Mouse (Mus musculus) bone marrow macrophage, adult 2 months (primary cell): ENCODE results near the gene Ank3. TPM values are rescaled to one million over a fixed set of nuclear protein-coding genes. Genes with fewer than 3 reads are reported as not detected.

Experiments
- H3K27ac ChIP-seq: 2 replicates; pipeline ENCODE4 v1.5.1; 2012; ENCODE audit warnings: low read depth, low read length; ENCODE audit not compliant: insufficient read depth
- H3K4me1 ChIP-seq: 2 replicates; pipeline ENCODE4 v1.6.1; 2012; ENCODE audit warnings: low read length; ENCODE audit not compliant: control insufficient read depth, insufficient read depth
- H3K4me3 ChIP-seq: 2 replicates; pipeline ENCODE4 v1.5.1; 2012; ENCODE audit warnings: mild to moderate bottlenecking, low read length, moderate library complexity; ENCODE audit not compliant: insufficient read depth
- CTCF ChIP-seq: IDR thresholded peaks from 2 replicates; pipeline ENCODE4 v1.5.1; 2012; ENCODE audit warnings: low read depth, mild to moderate bottlenecking, low read length, moderate library complexity
- POLR2A ChIP-seq: IDR thresholded peaks from 2 replicates; pipeline ENCODE4 v1.6.1; 2012; ENCODE audit warnings: mild to moderate bottlenecking, low read depth, low read length, borderline replicate concordance
- polyA plus RNA-seq: library from polyadenylated mRNA; stranded (reverse); fragments of >200 nt; gene quantifications from 2 replicates; pipeline ENCODE4 v1.2.4, GENCODE M21; 2012; ENCODE audit not compliant: missing spikeins, insufficient read depth, insufficient read length

Ank3 gene
- polyA plus RNA-seq, 1 experiment = 1.5 TPM

- H3K4me1 ChIP-seq = no peaks in the 10 kb centered on the region
These were observed 150.6 kb downstream of the Ank3 start for GRCm38 (mm10) chr10:69549221-69549620.

DNA sequence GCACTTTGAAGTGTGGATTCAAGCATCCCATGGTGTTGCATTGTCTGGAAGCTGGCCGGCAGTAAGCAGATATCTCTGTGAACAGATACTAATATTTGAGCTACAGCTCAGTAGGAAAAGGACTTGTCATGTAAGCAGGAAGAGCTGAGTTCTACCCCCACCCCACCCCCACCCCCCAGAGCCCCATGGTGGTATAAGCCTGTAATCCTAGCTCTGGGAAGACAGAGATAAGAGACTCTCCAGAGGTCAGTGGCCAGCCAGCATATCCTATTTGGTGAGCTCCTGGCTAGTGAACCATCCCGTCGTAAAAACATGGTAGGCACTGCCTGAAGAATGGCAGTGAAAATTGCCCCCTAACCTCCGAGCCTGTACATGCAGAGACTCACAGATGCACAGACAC lies 152.3 kb downstream of the Ank3 start:
- no peak overlapping the region for H3K4me3 ChIP-seq
- H3K27ac ChIP-seq = no peak overlapping the region
- no peaks in the 10 kb centered on the region for H3K4me1 ChIP-seq
- TF ChIP-seq CTCF (no peak), POLR2A (no peak)

More at GRCm38 (mm10) chr10:69549221-69549620, 150.6 kb downstream of the Ank3 start:
- TF ChIP-seq CTCF = no peak
- TF ChIP-seq POLR2A = no peak
- Histone ChIP-seq H3K4me3 (no peak overlapping the region), H3K27ac (no peak overlapping the region)

DNA sequence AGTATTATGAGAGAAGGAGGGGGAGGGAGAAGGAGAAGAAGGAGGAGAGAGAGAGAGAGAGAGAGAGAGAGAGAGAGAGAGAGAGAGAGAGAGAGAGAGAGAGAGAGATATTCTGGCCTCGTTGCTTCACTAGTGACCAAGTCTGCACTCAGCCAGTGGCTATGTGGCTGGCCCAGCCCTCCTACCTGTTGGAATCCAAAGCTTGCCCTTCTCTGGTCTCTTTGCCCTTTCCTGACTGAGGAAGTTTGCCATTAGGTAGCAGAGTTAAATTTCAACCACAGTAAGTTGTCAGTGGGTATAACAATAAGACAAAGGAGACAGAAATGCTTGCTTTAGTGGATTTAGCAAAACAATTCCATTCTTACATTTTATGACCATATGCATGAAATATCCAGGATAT lies 154.5 kb downstream of the Ank3 start:
- no peak overlapping the region for H3K4me3 ChIP-seq

GRCm38 (mm10) chr10:69555592-69555991 lies 157.0 kb downstream of the Ank3 start:
- TF ChIP-seq POLR2A = no peak
- no peak for TF ChIP-seq CTCF
- Histone ChIP-seq H3K4me1 (no peaks in the 10 kb centered on the region), H3K4me3 (no peak overlapping the region), H3K27ac (no peak overlapping the region)

More for the DNA sequence above, 154.5 kb downstream of the Ank3 start:
- no peaks in the 10 kb centered on the region for H3K4me1 ChIP-seq
- TF ChIP-seq POLR2A = no peak
- no peak for TF ChIP-seq CTCF
- H3K27ac ChIP-seq = no peak overlapping the region

GRCm38 (mm10) chr10:69556278-69556677 lies 157.7 kb downstream of the Ank3 start:
- TF ChIP-seq CTCF (peak; percentile 38; the same call in 1 of the 2 replicates), POLR2A (no peak)
- H3K27ac ChIP-seq = no peak overlapping the region
- H3K4me3 ChIP-seq = no peak overlapping the region
- H3K4me1 ChIP-seq = no peaks in the 10 kb centered on the region

DNA sequence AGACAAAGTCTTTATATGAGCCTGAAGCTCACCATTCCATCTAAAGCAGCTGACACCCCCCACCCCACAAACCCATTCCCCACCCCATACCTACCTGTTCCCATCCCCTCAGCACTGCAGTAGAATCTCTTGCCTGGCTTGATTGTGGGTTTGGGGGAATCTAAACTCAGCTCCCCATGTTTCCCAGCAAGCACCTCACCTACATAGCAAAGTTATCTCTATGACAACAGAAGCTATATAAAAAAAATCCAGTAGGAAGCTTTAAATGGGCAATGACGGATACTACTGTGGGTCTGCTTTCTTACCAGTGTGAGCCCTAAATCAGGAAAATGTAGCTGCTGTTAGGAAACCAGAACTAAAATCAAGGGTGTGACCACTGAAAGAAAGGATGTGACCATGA lies 161.7 kb downstream of the Ank3 start:
- no peak overlapping the region for H3K4me3 ChIP-seq
- TF ChIP-seq CTCF (no peak), POLR2A (no peak)
- no peak overlapping the region for H3K27ac ChIP-seq
- H3K4me1 ChIP-seq = no peaks in the 10 kb centered on the region

DNA sequence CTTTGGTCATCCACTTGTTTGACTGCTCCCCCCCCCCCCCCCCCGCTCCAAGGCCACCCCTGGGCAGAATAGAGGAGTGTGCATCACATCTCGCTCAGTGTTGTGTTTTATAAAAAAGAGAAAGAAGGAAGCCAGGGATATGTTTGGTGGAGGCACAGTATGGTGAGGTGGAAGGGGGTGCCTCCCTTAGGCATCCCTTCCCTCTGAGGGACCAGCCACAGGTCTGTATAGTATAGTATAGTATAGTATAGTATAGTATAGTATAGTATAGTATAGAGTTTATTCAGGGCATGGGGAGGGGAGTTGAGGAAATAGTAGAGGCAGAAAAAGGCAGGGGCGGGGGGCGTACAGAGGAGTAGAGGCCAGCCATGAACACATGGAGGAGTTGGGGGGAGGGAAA lies 164.4 kb downstream of the Ank3 start:
- no peaks in the 10 kb centered on the region for H3K4me1 ChIP-seq
- no peak overlapping the region for H3K27ac ChIP-seq
- TF ChIP-seq CTCF = no peak
- no peak for TF ChIP-seq POLR2A
- no peak overlapping the region for H3K4me3 ChIP-seq

- TF ChIP-seq CTCF (no peak), POLR2A (no peak)
- no peak overlapping the region for H3K4me3 ChIP-seq
- no peak overlapping the region for H3K27ac ChIP-seq
- H3K4me1 ChIP-seq = no peaks in the 10 kb centered on the region
These were observed 166.5 kb downstream of the Ank3 start for GRCm38 (mm10) chr10:69565052-69565451.

DNA sequence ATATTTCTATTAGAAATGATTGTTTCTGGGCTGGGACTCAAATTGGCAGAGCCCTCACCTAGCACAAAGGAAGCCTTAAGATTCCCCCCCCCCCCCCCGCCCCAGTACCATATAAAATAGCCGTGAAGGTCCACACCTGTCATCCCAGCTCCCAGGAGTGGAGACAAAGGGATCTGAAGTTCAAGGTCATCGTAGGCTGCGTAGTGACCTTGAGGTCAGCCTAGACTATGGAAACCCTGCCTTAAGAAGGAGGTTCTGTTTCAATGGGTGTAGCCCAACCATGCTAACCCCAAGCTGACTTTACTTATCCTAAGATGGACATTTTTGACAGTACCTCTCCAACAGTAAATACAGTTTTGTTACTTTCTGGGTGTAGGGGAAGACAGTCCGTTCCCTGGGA lies 170.4 kb downstream of the Ank3 start:
- no peak overlapping the region for H3K27ac ChIP-seq
- H3K4me1 ChIP-seq = 0 out of 2 replicates have a peak, but pooled peaks cover 2% of the 10 kb centered on the region
- TF ChIP-seq POLR2A = no peak
- no peak for TF ChIP-seq CTCF

DNA sequence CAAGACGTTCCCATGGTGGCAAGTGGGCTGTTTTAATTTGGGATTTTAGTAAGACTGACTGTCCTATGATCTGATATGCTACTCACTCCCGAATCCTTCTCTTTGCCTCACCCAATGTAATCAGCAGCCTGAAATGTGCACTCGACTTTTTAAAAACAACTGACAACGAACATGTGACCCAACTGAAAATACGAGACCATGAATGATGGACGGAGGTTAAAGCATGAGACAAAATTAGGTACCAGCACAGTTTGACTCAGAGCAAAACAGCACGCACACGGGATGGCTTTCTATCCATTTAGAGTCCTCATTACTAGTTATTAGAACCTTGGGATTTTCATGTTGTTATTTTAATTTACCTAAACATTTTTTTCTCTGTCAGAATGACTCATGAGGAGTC lies 171.2 kb downstream of the Ank3 start:
- Histone ChIP-seq H3K4me1 (0 out of 2 replicates have a peak, but pooled peaks cover 2% of the 10 kb centered on the region), H3K27ac (no peak overlapping the region), H3K4me3 (no peak overlapping the region)
- no peak for TF ChIP-seq CTCF
- TF ChIP-seq POLR2A = no peak

More for the DNA sequence above, 170.4 kb downstream of the Ank3 start:
- no peak overlapping the region for H3K4me3 ChIP-seq

DNA sequence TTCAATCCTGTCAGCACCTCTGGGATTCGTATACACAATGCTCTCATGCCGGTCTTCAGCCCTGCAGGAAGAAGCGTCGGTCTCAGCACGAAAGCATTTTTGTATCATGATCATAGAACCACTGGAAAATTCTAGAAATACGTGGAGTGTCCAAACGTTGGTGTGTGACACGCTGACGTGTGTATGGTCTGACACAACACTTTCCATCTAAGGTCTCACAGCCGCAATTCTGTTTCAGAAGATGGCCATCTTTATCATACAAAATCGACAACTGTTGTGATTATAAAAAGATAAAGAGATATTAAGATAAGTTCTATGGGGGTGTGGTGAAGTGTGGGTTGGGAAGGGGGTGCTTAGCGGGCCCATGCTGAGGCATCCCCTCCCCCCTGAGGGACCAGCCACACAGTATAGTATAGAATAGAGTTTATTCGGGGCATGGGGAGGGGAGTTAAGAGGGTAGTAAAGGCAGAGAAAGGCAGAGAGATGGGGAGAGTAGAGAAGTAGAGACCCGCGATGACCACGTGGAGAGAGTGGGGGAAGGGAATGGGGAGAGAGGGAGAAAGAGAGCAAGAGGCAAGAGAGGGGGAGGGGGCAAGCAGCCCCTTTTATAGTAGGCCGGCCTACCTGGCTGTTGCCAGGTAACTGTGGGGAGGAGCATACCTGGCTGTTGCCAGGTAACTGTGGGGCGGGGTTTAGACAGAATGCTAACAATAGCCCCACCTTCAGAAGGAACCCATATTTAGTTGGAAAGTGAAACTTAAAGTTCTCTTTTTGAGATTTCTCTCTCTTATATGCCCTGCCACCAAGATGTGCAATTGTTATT lies 172.1 kb downstream of the Ank3 start:
- no peak overlapping the region for H3K4me3 ChIP-seq
- 0 out of 2 replicates have a peak, but pooled peaks cover 2% of the 10 kb centered on the region for H3K4me1 ChIP-seq

More for the DNA sequence above, 172.1 kb downstream of the Ank3 start:
- H3K27ac ChIP-seq = no peak overlapping the region
- TF ChIP-seq CTCF = no peak
- no peak for TF ChIP-seq POLR2A
